Mouse (Mus musculus) yolk sac, embryonic 10.5 days (tissue): ENCODE results near the gene Cntn4.
"Not testable (repeated sequence)": the region's sequence is repeated elsewhere in the genome, so short reads cannot be mapped to it uniquely, and the experiment has no call there.

Experiments used
- DNase-seq: peaks from one replicate; pipeline ENCODE4 v3.0.0-alpha.2; 2017; ENCODE audit warnings: low spot score

Gene Cntn4

DNA sequence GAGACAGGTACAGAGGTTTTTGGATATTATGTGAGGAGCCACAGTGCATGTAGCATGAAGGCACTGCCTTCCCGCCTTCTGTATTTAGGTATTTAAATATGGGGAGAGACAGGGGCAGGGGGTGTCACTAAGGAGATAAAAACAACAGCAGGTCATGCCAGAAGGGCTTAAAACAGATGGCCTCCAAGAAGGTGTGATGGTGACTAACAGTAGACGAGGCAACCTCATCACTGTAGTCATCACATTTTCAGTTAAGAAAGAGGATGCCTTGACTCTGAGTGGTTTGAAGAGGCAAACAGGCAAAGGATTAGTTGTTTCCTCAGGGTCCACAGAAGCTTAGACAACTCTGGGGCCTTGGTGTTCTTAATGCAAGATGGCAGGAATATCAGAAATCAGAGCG is 655.0 kb downstream of the Cntn4 start:
- DNase-seq, result no peak

- no peak for DNase-seq
These were observed 655.5 kb downstream of the Cntn4 start for GRCm38 (mm10) chr6:106332933-106333332.

GRCm38 (mm10) chr6:106335066-106335465 is 657.6 kb downstream of the Cntn4 start:
- DNase-seq, result no peak

DNA sequence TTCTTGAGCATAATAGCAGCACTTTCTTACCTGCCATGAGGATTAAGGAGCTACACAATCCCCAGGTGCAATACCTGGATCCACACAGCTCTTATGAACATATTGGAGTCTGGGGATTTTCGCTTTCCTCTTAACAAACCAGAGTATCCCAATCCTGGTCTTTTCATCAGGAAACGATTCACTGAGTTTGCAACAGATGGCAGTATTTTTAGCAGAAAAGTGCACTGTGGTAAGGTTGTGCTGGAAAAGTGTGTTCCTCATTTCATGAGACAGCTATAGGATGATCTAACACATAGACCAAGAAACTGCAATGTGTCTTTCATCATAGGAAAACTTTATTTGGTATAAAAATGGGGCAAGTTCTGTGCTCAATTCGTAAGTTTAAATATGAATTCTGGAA is 659.3 kb downstream of the Cntn4 start:
- DNase-seq, result no peak

GRCm38 (mm10) chr6:106337829-106338228 is 660.4 kb downstream of the Cntn4 start:
- no peak for DNase-seq

DNA sequence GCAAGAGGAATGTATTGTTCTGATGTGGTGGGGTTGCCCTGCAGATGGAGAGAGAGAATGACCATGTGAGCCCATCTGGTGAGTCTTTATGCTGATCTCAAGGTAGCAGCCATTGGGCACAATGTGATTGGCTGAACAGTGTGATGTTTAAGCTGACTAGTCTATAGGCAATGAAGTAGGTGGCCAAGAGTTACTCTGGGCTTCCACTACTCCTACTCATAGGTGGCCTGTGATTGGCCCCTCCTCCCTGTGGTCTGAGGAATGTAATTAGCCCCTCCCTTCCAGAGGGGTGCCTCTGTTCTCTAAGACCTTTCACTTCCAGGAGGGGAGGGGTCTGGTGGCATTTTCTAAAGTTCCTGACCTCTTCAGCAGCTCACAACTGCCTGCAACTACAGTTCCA is 663.7 kb downstream of the Cntn4 start:
- DNase-seq, result no peak

DNA sequence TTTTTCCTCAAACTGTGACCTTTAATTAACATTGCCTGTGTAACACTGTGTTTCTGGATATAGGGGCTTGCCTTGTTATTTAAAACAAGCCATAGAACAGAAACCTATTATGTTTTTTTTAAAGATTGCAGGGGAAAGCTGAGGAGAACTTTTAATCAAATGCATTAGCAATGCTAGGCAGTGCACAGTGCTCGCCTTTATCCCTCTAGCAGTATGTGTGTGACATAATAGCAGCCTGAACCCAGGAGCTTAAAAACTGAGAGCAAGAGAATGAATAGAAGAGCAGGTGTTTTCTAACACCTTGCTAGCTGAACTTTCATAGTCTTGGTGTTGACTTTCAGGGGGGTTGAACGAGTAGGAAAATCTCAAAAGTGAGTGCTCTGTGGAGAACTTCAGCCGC is 672.6 kb downstream of the Cntn4 start:
- DNase-seq, result no peak

DNA sequence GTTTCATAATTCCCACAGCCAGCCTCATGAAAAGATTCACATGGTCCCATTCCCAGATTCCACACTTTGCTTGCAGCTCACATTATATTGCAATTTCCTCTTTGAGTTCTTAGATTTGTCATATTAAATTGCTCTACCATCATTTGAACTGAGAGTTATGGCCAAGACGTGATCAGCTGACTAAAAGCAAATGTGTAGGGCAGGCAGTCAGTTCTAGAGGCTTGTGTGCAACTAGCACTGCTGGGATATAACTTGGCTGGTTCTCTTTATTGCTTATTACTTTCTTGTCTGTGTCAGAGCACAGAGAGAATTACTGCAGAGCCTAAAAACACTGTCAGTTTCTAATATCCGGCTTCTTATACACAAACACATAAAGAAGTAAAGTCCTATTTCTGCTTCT is 673.9 kb downstream of the Cntn4 start:
- DNase-seq, result no peak

DNA sequence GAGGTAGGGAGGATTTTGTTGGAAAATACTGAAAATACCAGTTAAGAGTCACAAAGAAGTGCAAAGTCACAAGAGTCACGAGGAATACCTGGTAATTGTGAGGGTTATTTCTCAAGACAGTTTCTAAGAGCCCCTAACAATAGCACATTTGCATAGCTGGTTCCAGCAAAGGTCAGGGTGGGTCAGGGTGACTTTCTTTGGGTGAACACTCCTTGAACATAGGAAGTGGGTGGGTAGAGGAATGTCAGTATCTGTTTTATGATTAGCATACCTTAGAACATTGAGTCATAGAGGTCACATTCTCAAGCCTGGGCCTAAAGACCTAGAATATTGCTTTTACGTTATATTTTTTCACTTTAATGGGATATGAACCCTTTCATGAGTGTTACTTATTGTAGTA is 681.3 kb downstream of the Cntn4 start:
- not testable (repeated sequence) for DNase-seq

DNA sequence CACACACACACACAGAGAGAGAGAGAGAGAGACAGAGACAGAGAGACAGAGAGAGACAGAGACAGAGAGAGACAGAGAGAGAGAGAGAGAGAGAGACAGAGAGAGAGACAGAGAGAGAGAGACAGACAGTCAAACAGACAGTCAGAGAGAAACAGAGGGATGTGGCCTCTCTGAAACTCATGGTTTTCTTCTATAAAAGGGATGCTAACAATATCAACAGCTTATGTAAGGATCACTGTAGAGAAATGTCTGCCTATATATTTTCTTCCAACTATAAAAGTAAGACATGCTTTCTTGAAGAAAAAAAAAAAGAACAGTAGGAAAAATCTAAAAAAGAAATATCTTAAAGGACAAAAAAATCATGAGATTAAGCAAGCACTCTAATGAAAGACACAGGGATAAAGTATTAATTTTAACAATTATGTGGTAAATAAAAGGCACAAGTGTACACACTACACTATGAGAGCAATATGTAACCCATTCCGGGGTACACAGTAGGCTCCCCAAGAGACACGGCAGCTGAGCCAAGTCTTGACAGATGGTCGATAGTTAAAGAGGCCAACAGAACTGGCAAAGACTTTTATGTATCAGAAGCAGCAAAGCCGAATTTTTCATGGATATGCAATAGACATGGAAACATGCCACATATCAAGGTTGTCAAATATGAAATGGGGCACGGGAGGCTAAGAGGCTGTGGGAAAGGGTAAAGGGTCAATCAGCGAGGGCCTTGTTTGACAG is 704.0 kb downstream of the Cntn4 start:
- no peak for DNase-seq

GRCm38 (mm10) chr6:106387833-106388406 is 710.5 kb downstream of the Cntn4 start:
- DNase-seq, result no peak

- DNase-seq, result no peak
These were observed 730.6 kb downstream of the Cntn4 start for GRCm38 (mm10) chr6:106408014-106408413.

DNA sequence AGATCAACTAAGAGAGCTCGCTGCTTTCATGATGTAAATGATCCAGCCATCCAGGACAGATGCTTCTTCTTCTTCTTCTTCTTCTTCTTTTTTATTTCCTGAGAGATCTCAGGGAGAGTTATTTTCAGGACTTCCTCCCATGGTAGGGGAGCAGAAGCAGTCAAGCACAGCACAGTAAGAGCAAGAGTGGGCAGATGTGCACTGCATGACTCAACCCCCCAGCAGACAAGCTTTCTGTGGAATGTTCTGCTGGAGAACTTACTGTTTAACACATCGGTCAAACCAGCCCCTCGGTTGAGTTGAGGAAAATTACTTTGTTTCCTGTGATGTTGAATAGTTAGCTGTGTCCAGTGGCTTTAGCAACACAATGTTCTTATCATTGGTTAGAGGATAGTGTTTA is 731.2 kb downstream of the Cntn4 start:
- no peak for DNase-seq

DNA sequence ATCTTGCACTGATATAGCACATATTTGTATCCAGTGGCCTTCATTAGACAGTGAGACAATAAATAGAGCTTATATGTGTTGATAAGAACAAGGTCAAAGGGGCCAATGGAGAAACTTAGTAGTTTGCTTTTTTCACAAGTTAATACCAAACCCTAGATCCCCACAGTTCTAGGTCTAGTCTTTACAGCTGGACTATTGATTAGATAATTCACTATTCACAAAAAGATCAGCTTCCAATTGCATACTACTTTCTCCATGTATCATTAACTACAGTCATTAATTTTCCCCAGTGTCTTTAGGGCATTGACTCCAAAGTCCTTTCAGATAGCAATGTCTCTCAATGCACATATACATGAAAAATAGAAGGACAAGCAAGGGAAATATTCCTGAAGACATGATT is 745.5 kb downstream of the Cntn4 start:
- DNase-seq, result no peak

DNA sequence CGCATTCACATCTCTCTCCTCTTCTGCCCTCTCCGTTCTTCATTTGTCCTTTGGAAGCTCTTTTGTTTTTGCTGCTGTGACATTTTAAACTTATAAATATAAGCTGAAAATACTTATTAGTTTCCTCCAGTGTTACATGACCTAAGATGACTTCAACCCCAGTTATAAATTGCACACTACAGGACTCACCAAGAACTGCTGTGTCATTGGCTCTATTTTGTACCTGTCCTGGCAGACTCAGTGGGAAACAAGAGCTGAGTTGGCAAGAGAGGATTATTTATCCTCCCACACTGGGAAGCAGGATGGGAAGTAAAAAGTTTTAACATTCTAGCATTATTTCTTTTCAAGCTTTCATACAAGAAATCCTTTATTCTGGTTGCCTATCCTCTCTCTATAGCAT is 746.0 kb downstream of the Cntn4 start:
- DNase-seq, result no peak

DNA sequence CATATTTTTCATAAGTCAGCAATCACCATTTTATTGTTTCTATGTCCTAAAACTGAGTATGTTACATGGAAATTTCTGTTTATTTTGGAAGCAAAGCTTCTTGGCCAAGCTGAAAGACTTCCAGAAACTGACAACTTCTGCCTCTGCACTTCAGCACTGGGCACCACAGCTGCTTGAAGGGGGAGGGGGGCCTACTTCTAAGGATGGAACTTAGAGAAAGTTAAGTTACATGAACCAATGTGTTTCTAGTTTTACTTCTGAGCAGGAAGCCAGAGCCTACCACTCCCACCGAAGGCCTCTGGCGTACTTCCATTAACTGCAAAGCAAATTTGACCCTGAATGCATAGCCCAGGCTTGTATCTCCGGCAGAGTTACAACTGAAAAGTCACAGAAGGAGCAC is 749.2 kb downstream of the Cntn4 start:
- DNase-seq, result no peak

- DNase-seq, result no peak
These were observed 754.0 kb downstream of the Cntn4 start for GRCm38 (mm10) chr6:106431466-106431865.

- no peak for DNase-seq
These were observed 763.3 kb downstream of the Cntn4 start for GRCm38 (mm10) chr6:106440786-106441185.

DNA sequence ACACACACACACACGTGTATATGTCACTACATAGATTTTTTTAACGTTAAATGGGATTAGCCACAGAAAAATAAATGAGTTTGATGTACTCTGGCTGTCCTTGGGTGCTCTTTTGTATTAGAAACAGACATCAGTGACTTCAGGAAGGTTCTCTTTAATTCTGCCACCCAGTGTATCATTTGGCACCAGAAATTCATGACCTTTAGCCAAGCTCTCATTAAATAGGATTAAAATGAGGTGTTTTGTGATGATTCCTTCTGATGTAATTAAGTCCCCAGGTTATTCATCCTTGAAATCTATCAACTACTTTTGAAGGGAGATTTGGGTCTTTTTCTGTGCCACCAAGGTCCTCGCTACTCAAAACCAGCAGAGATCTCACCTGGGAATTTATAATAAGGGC is 763.8 kb downstream of the Cntn4 start:
- DNase-seq, result no peak

DNA sequence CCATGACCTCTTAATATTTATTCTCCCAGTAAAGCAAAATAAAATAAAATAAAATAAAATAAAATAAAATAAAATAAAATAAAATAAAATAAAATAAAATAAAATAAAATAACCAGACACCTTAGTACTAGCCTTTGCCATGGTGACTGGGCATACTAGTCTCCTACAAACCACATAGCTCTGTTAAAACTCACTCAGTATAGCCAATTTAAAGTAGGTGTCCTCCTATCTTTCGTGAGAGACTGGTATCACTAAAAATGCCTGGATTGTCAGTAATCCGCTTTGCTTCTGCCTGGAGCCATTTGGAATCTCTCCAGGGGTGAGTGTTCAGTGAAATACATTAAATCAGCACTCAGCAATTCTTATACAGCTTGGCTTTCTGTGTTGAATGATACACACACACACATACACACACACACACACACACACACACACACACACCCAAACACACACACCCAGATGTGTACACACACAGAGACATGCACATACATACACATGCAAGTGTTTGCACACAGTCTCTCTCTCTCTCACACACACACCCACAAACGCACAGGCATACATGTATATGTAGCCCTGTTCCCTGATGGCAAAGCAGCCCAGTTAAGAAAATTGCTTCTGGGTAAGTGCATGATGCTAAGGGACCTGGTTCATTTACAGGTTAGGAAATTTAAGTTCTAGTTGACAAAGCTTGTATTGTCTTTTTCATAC is 776.8 kb downstream of the Cntn4 start:
- no peak for DNase-seq

GRCm38 (mm10) chr6:106455616-106456015 is 778.2 kb downstream of the Cntn4 start:
- no peak for DNase-seq

GRCm38 (mm10) chr6:106458166-106458565 is 780.7 kb downstream of the Cntn4 start:
- no peak for DNase-seq

DNA sequence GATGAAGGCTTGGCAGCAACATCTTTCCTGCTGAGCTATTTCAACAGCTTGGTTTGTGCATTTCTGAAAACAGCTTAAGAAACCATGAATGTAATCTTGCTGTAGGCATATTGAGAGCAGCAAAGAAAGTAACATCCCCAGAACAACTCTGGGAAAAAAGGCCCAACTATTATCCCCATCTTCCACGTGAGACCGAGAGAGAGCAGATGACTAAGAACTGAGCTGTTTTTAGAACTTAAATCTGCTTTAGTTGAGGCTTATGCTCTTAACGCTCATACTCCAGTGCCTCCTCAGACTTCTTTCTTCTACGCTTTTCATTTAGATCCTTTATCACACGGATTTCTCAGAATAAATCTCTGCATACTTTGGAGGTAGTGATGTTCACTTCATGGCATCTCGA is 784.9 kb downstream of the Cntn4 start:
- no peak for DNase-seq
